Mouse (Mus musculus): Measurements from ENCODE around the gene Hnf4a.

Hnf4a gene

GRCm38 (mm10) chr2:163592084-163592483 lies 85.5 kb downstream of the Hnf4a start:
- no peak for DNase-seq (ENCODE audit: low read depth, low spot score)

- DNase-seq (ENCODE audit: low read depth, low spot score) = no peak
Measured at GRCm38 (mm10) chr2:163593636-163594282, 87.2 kb downstream of the Hnf4a start.

GRCm38 (mm10) chr2:163595119-163595518 lies 88.5 kb downstream of the Hnf4a start:
- no peak for DNase-seq (ENCODE audit: low read depth, low spot score)

- no peak for DNase-seq (ENCODE audit: low read depth, low spot score)
Measured at GRCm38 (mm10) chr2:163596057-163596872, 89.7 kb downstream of the Hnf4a start.

GRCm38 (mm10) chr2:163596873-163597155 lies 90.2 kb downstream of the Hnf4a start:
- DNase-seq (ENCODE audit: low read depth, low spot score) = no peak

- DNase-seq (ENCODE audit: low read depth, low spot score) = peak; percentile 75
Measured at GRCm38 (mm10) chr2:163597661-163598060, 91.1 kb downstream of the Hnf4a start.

GRCm38 (mm10) chr2:163599226-163599625 lies 92.6 kb downstream of the Hnf4a start:
- DNase-seq (ENCODE audit: low read depth, low spot score) = peak; percentile 75

GRCm38 (mm10) chr2:163601066-163601465 lies 94.5 kb downstream of the Hnf4a start:
- DNase-seq (ENCODE audit: low read depth, low spot score) = peak; percentile 51

- DNase-seq (ENCODE audit: low read depth, low spot score) = no peak
Measured at GRCm38 (mm10) chr2:163601712-163602100, 95.1 kb downstream of the Hnf4a start.

- DNase-seq (ENCODE audit: low read depth, low spot score) = peak; percentile 94
Measured at GRCm38 (mm10) chr2:163602101-163602971, 95.7 kb downstream of the Hnf4a start, which contains the start of gene Ttpal. TSS of gene Ttpal (plus strand) at chr2:163602314.

GRCm38 (mm10) chr2:163606161-163606560 lies 99.6 kb downstream of the Hnf4a start:
- DNase-seq (ENCODE audit: low read depth, low spot score) = no peak

- DNase-seq (ENCODE audit: low read depth, low spot score) = no peak
Measured at GRCm38 (mm10) chr2:163608008-163608407, 101.4 kb downstream of the Hnf4a start.

- peak; percentile 74 for DNase-seq (ENCODE audit: low read depth, low spot score)
Measured at GRCm38 (mm10) chr2:163609281-163609975, 102.8 kb downstream of the Hnf4a start.

GRCm38 (mm10) chr2:163611176-163611575 lies 104.6 kb downstream of the Hnf4a start:
- DNase-seq (ENCODE audit: low read depth, low spot score) = no peak

- DNase-seq (ENCODE audit: low read depth, low spot score) = no peak
Measured at GRCm38 (mm10) chr2:163613206-163613605, 106.6 kb downstream of the Hnf4a start.

- no peak for DNase-seq (ENCODE audit: low read depth, low spot score)
Measured at GRCm38 (mm10) chr2:163613990-163614389, 107.4 kb downstream of the Hnf4a start.

GRCm38 (mm10) chr2:163615401-163615800 lies 108.8 kb downstream of the Hnf4a start:
- no peak for DNase-seq (ENCODE audit: low read depth, low spot score)

- DNase-seq (ENCODE audit: low read depth, low spot score) = peak; percentile 52
Measured at GRCm38 (mm10) chr2:163615906-163616651, 109.5 kb downstream of the Hnf4a start.

- DNase-seq (ENCODE audit: low read depth, low spot score) = no peak
Measured at GRCm38 (mm10) chr2:163616652-163617227, 110.1 kb downstream of the Hnf4a start.

- no peak for DNase-seq (ENCODE audit: low read depth, low spot score)
Measured at GRCm38 (mm10) chr2:163617232-163617863, 110.7 kb downstream of the Hnf4a start.
